Mouse (Mus musculus) cerebellum, postnatal 14 days (tissue): Measurements from ENCODE around the gene Dnajc9.

Source experiments
- DNase-seq, 2 experiments: peaks; one replicate each; pipeline ENCODE4 v3.0.0; 2021; ENCODE audit warnings: mixed read lengths in 2 of 2

Gene Dnajc9

DNA sequence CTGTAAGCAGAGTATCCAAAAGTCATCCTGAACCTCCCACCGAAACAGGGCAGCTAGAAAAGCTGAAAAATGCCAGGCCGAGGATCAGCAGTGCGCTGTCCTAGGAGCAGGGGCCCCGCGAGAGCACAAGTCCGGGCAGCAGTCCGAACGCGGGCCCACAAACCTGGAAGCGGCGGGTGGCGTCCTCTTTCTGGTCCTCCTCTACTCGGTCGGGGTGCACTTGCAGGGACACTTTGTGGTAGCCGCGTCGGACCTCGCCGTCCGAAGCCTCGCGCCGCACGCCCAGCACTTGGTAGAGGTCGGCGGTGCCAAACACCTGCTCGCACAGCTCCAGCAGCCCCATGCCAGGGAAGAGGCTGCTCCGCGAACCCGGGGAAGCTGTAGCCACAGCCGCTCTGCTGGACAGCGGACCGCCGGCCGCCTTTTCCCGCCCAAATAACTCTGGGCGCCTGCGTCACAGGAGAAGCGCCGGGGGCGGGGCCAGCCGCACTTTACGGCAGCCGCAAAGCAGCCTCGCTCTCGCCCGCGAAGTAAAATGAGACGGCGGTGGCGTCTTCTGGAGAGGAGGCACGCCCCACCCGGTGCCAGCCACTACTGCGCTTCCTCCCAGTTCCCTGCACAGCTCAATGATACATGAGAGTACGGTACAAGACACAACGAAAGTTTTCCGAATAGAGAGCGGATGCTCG, at the start of gene Dnajc9:
Gene Dnajc9, minus strand, starts transcription at position 470 of the 689 bp plus-strand sequence.
- peak; percentile 97 for DNase-seq

DNA sequence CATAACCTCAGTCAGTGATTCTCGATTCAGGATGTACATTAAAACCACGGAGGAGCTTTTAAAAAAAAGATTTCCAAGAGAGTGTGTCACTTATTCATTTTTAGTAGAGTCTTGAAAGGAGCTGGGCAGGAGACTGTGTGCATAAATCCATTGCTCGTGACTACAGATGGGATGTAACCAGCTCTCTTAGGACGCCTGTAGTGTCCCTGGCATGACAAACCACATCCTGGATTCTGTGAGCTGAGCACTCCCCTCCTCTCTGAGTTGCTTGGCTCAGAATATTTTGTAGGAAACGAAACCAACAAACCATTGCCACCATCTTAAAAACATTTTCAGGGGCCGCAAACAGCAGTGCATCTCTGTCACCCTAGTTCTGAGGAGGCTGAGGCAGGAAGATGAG, 48.3 kb upstream of the Dnajc9 start:
- DNase-seq, result peak; percentile 45 to 57

- peak in 1 of 2 experiments; percentile 16 for DNase-seq
Observed at GRCm38 (mm10) chr14:20432420-20432819, 43.7 kb upstream of the Dnajc9 start.

- DNase-seq, result no peak
Observed at GRCm38 (mm10) chr14:20431726-20432125, 43.0 kb upstream of the Dnajc9 start.

DNA sequence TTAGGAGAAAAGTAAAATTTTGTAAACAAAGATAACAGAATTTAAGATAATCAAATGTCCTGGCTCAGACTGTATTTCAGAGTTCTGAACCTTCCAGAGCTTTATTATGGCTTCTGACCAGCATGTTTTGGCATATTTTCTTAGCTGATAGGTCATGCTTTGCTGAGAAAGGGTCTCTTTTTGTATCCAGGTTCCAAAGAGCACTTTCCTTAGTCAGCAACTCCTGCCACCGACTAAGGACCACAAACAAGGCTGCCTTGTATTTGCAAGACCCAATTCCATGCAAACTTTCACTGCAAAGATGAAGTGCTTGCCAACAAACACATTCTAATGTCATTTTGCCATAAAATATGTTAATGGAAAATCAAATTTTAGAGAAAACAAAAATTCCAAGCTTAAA, 41.1 kb upstream of the Dnajc9 start:
- DNase-seq, result no peak

GRCm38 (mm10) chr14:20428593-20428992, 39.9 kb upstream of the Dnajc9 start:
- DNase-seq, result no peak

DNA sequence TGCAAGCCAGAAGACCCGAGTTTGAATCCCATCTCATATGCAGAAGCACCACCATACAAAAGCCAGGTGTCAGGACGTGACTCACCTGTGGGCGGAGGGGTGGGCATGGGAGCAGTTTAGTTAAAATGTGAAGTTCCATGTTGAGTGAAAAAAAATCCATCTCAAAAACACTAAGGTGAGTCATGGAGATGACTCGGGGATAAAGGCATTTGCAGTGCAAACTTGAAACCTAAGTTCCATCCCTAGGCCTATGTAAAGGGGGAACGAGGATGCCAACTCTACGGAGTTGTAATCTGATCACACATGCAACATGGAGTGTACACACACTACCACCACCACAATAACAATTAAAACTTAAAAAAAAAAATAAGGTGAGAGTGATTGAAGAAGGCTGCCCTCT, 34.3 kb upstream of the Dnajc9 start:
- DNase-seq, result no peak

DNA sequence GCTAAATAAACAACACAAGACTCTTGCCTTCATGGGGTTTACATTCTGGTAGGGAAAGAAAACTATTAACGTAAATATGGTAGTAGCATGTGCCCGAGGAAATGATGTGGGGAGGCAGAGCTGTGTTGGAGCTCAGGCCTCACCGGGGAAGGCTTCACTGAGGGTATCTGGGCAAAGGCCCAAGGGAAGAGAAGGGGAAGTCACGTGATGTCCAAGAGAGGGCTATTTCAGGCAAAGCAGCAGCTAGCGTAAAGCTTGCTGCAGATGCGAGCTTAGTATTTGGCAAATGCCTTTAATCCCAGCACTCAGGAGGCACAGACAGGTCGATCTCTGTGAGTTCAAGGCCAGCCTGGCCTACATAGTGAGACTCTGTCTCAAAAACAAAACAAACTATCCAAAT, 33.5 kb upstream of the Dnajc9 start:
- DNase-seq, result no peak

- DNase-seq, result peak; percentile 56 to 64
Observed at GRCm38 (mm10) chr14:20400071-20400470, 11.4 kb upstream of the Dnajc9 start.

DNA sequence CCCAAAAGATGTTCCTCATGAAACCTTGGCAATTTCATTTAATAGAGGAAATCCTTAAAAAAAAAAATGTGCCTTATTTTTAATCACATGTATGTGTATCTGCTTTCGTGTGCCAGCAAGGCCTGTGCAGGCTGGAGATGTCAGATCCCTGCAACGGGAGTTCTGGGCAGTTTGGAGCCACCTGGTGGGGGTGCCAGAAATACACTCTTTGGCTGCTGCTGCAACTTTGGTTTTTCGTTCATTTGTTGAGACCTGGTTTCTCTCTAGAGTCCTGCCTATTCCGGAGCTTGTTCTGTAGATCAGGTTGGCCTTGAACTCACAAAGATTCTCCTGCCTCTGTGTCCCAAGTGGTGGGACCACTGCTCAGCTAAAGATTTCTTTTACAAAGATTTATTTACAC, 10.2 kb upstream of the Dnajc9 start:
- DNase-seq, result peak in 1 of 2 experiments; percentile 40

- DNase-seq, result no peak
Observed at GRCm38 (mm10) chr14:20397220-20397619, 8.5 kb upstream of the Dnajc9 start.

DNA sequence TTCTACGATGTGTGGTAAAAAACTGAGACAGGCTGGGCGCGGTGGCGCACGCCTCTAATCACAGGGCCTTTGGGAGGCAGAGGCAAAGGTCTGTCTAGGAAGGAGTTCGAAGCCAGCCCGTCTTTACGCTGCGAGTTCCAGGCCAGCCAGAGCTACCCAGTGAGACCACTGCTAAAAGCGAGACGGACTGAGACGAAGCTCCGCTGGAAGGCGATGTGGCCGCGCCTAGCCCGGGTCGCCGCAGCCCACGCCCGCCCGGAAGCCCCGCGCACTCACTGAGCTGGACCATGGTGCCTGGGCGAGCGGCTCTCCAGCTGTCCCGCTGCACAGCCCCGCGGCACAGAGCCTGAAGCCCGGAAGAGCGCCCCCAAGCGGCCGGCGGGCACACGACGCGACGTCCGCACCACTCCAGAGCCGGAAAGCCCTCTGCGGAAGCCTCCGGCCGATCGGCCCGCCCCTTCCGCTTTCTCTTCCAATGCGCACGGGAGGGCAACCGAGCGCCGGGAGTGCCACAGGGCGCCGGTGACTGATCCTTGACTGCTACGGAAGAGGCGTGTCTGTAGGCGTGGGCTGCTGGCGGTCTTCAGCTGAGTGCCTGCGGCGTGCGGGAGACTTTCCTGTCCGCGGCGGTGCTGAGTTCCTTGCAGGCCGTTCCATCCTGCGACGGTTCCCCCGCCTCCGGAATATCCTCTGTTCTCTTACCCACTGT, 4.6 kb upstream of the Dnajc9 start, which contains the start of gene Mrps16:
Gene Mrps16, minus strand, starts transcription at position 430 of the 709 bp plus-strand sequence.
- DNase-seq, result peak; percentile 95 to 96

GRCm38 (mm10) chr14:20392326-20392725, 3.6 kb upstream of the Dnajc9 start:
- peak; percentile 29 to 31 for DNase-seq

DNA sequence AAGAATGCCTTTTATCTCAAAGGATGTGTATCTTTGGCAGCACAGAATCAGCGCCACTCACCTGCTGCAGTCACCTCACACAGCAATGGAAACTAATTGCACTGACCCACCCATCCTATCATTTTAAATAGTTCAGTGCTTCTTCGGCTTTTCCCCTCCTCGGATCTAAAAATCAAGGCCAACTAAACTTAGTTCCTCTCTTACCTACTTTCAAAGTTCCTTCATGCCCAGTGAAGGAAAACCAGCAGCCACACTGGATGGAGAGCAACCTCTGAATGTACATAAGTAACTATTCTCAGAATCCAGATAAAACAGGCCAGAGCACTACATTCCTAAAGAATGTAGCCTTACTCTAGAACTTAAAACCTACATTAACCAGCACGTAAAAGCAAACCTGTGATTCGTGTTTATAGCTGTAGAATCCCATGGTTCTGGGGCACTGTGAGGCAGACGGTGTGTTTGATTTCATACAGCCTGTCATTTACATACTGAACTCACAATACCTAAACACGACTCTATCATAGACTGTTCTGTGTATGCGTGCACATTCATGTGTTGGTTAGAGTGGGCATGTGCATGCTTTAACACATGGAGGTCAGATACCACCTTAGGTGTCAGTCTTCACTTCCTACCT, 853 bp upstream of the Dnajc9 start:
- no peak for DNase-seq

DNA sequence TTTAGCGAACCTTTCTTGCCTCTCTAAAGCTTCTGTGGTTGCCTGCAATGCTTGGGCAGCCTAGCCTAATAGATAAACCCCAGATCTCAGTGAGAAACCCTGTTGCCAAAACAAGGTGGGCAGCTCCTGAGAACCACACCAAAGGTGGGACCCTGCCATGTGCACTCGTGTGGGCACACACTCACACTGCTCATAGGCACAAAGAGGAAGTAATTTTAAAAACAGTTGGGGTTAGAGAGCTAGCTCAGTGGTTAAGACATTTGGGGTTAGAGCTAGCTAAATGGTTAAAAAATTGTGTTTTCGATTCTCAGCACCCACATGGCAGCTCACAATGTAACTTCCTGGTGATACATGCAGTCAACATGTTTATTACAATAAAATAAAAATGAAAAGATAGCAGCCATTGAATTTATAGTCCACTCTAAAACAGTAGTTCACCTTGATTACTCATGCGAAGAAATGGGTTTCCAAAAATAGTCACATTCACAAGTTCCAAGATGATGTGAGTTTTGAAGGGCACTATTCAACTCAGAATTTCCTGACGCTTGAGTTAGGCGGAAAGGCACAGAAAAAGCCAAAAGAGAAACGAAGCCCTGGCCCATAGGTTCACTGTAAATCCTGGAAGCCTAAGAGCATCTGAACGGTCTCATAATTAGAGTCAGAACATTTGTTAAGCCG, 8.8 kb downstream of the Dnajc9 start:
- DNase-seq, result no peak

DNA sequence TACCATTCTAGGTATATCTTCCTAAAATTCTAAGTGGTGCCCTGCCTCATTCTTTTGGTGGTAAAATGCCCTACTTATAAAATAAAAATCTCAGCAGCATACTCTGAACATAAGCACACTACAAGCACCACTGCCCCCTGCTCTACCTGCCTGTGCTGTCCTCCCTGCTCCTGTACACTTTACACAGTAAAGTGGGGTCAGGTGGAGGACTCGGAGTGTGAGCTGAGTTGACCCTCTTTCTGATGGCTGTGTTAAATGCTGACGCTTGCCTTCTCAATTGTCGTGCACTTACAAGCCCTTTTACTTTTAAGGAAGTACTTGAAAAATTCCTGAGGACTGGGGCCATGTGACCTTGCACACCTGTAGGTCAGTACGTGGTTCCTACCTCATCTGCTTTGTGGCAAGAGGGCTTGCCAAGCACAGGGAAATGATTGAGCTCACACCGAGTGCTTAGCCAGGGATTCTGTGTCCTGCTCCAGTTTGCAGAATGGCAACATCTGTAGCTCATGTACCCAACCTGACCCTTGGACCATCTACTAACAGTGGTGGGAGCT, 9.5 kb downstream of the Dnajc9 start:
- DNase-seq, result no peak

DNA sequence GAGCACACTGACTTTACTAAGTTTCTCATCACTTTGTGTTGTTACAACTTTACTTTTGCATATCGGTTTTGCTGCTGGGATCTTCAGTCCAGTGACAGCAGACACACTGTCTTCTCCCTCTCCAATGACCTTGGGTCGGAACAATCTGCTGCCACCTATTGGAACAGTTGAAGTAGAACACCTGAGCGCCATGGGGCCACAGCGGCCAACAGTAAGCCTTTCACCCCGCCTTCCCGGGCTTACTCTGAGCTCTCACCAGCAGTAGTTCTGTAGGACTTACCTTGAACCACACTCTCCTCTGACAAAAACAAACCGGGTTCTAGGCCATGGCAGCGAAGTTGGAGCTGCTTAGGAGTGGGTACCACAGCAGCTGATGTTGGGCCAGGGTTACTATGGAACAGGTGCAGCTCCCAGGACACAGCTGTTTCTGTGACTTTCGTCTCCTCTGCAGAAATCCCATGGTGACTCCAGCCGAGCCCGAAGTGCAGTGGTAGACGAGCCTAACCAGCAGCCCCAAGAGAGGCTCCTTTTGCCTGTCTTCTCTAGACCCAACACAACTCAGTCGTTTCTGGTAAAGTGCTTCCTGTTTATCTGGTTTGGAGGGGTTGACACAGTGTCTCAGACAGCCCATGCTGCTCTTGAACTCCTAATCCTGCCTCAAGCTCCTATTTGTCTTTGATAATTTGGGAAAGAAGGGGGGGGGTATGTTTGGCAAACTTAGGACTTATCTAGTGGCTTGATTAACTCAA, 10.2 kb downstream of the Dnajc9 start:
- DNase-seq, result peak; percentile 48 to 59

- no peak for DNase-seq
Observed at GRCm38 (mm10) chr14:20377112-20377521, 11.6 kb downstream of the Dnajc9 start.

DNA sequence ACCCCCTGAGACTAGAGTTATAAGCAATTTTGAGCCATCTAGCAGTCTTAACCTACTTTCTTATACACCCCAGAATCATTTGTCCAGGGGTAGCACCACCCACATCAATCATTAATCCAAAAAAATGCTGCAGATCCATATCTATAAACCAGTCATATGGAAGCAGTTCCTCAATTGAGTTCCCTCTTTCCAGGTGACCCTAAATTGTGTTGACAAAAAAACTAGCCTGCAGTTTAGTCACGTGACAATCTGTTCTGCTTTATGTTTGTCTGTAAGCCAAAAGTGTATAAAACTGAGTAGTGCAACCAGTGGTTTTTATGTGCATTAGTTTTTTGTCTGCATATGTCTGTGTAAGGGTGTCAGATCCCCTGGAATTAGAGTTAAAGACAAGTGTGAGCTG, 16.9 kb downstream of the Dnajc9 start:
- no peak for DNase-seq

DNA sequence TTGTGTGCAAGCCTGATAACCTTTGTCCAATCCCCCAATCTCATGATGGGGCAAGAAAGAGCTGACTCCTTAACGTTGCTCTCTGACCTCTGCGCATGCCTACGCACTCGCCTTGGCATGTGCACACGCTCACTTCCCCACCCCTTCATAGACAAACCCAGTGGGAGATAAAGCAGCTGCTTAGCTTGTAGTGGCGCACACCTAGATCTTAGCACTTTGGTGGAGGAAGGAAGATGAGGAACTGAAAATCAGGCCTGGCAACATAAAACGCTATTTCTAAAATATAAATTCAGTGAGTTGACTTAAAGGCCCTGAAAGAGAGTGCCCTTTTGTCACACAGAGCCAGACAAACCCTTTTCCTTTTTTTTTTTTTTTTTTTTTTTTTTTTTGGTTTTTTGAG, 17.9 kb downstream of the Dnajc9 start:
- no peak for DNase-seq

DNA sequence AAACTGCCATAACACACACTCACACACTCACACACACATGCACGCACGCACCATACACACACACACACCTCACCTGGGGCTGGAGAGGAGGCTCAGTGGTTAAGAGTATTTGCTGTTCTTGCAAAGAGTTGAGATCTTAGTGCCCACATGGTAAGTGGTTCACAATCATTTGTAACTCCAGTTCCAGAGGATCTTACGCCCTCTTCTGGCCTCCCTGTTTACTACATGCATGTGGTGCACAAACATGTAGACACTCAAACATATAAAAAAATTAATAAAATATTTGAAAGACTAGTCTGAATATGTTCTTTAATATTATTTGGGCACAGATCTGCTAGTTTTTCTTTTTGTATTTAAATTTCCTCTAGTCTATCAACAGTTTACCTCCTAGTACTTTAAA, 20.4 kb downstream of the Dnajc9 start:
- no peak for DNase-seq

- no peak for DNase-seq
Observed at GRCm38 (mm10) chr14:20363230-20363629, 25.5 kb downstream of the Dnajc9 start.
